Mouse (Mus musculus): ENCODE measurements around the gene Aqp6. TPM values are rescaled to one million over a fixed set of nuclear protein-coding genes. Genes with fewer than 3 reads are reported as not detected.

The Aqp6 gene
- total and polyA plus RNA-seq, 3 experiments: not detected

DNA sequence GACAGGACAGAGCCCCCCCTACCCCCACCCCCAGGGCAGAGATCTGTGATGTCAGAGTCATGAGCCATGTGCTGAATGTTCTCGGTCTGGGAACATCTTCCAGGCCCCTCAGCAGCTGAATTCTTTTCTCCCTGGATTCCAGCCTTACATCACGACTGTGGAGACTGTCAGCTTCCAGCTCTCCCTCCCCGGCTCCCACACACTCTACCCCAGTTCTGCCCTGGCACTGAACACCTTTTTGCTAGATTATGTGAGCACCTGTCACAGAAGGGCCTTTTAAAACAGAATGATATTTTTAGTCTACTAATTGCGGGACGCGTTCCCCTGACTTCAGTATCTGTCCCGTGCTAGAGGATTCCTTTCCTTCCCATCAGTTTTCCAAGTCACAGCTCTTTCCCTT, 10.4 kb downstream of the Aqp6 start:
- Histone ChIP-seq H3K4me3 (ENCODE audit: low read depth, low read length) (no peak overlapping the region), H3K4me1 (ENCODE audit: insufficient read depth, low read depth, low read length) (peaks cover 22% of the 10 kb centered on the region), H3K9me3 (replicated peaks) (peaks cover 3% of the 10 kb centered on the region), H3K27me3 (ENCODE audit: insufficient read depth, low read length) (peaks cover 67% of the 10 kb centered on the region), H3K36me3 (replicated peaks) (no peaks in the 10 kb centered on the region)
- ATAC-seq (ENCODE audit: extremely low read depth, insufficient number of reproducible peaks, low FRiP score, poor library complexity, severe bottlenecking) (no peak), DNase-seq (ENCODE audit: low spot score) (no peak)
- no peak for TF ChIP-seq GATA2 (IDR thresholded peaks at IDR 0.05; ENCODE audit: borderline replicate concordance, low read depth, low read length)
- TF ChIP-seq CTCF (IDR thresholded peaks at IDR 0.05; ENCODE audit: low read depth, low read length): no peak
- no peak for TF ChIP-seq TAL1 (conservative IDR thresholded peaks at IDR 0.05; ENCODE audit: low read depth, low read length)
- no peak for TF ChIP-seq GATA1 (IDR thresholded peaks at IDR 0.05; ENCODE audit: borderline replicate concordance, low read length)
- TF ChIP-seq POLR2AphosphoS5 (IDR thresholded peaks at IDR 0.05; ENCODE audit: insufficient replicate concordance, low read depth, low read length): no peak

DNA sequence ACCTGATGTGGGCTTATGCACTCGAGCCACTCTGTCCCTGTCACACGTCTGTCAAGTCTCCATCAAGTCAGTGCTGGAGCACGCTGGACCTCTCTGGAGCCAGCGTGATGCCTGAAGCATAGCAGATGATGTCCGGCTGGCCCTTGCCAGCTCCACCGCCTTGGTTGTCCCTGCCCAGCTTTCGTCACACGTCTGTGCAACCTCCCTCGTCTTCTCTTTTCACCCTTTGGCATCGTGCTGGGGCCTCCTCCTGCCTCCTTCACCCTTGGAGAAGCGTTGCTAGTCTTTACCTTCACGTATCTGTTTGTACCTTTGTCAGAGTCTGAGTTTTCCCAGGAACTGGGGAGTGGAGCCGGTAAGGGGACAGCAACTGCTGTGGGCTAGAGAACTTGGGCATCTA, 13.1 kb downstream of the Aqp6 start:
- peaks cover 46% of the 10 kb centered on the region for H3K27me3 ChIP-seq (ENCODE audit: insufficient read depth, low read length)
- no peak overlapping the region for H3K4me3 ChIP-seq (ENCODE audit: low read depth, low read length)
- no peak for ATAC-seq (ENCODE audit: extremely low read depth, insufficient number of reproducible peaks, low FRiP score, poor library complexity, severe bottlenecking)
- peaks cover 3% of the 10 kb centered on the region for H3K36me3 ChIP-seq (replicated peaks)
- H3K9me3 ChIP-seq (replicated peaks): peaks cover 3% of the 10 kb centered on the region
- H3K4me1 ChIP-seq (ENCODE audit: insufficient read depth, low read depth, low read length): peaks cover 8% of the 10 kb centered on the region; the same call in 1 of the 2 replicates
- TF ChIP-seq GATA2 (IDR thresholded peaks at IDR 0.05; ENCODE audit: borderline replicate concordance, low read depth, low read length) (no peak), GATA1 (IDR thresholded peaks at IDR 0.05; ENCODE audit: borderline replicate concordance, low read length) (no peak), TAL1 (conservative IDR thresholded peaks at IDR 0.05; ENCODE audit: low read depth, low read length) (no peak)
- no peak for DNase-seq (ENCODE audit: low spot score)

DNA sequence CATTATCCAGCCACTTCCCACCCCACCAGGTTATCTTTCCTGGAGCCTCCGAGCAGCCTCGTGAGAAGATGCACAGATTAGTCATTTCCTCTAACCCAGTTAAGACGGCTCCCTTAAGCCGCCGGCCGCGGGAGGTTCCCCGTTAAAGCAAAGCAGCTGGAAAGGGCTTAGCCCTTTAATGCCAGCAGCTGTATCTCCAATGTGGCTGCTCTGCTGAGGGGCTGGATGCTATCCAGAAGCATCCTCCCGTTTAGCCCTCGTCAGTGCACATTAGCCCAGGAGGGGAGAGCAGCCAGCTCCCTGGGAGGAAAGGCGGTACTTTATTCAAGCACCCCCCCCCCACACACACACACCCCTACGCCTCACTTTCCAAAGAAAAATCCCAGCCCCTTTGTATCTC, 13.6 kb downstream of the Aqp6 start:
- Histone ChIP-seq H3K36me3 (replicated peaks) (peaks cover 8% of the 10 kb centered on the region), H3K9me3 (replicated peaks) (peaks cover 3% of the 10 kb centered on the region), H3K4me1 (ENCODE audit: insufficient read depth, low read depth, low read length) (peaks cover 8% of the 10 kb centered on the region; the same call in 1 of the 2 replicates), H3K27me3 (ENCODE audit: insufficient read depth, low read length) (peaks cover 44% of the 10 kb centered on the region), H3K4me3 (ENCODE audit: low read depth, low read length) (no peak overlapping the region)
- DNase-seq (ENCODE audit: low spot score) (no peak), ATAC-seq (ENCODE audit: extremely low read depth, insufficient number of reproducible peaks, low FRiP score, poor library complexity, severe bottlenecking) (no peak)
- TF ChIP-seq CTCF (IDR thresholded peaks at IDR 0.05; ENCODE audit: low read depth, low read length) (no peak), GATA1 (IDR thresholded peaks at IDR 0.05; ENCODE audit: borderline replicate concordance, low read length) (no peak), TAL1 (conservative IDR thresholded peaks at IDR 0.05; ENCODE audit: low read depth, low read length) (no peak)

GRCm38 (mm10) chr15:99615246-99615645, 14.0 kb downstream of the Aqp6 start:
- no peak overlapping the region for H3K4me3 ChIP-seq (ENCODE audit: low read depth, low read length)
- H3K27me3 ChIP-seq (ENCODE audit: insufficient read depth, low read length): peaks cover 40% of the 10 kb centered on the region
- ATAC-seq (ENCODE audit: extremely low read depth, insufficient number of reproducible peaks, low FRiP score, poor library complexity, severe bottlenecking) (no peak), DNase-seq (ENCODE audit: low spot score) (no peak)
- H3K9me3 ChIP-seq (replicated peaks): peaks cover 3% of the 10 kb centered on the region
- H3K36me3 ChIP-seq (replicated peaks): peaks cover 12% of the 10 kb centered on the region
- peaks cover 4% of the 10 kb centered on the region; the same call in 1 of the 2 replicates for H3K4me1 ChIP-seq (ENCODE audit: insufficient read depth, low read depth, low read length)
- TF ChIP-seq CTCF (IDR thresholded peaks at IDR 0.05; ENCODE audit: low read depth, low read length) (no peak), GATA1 (IDR thresholded peaks at IDR 0.05; ENCODE audit: borderline replicate concordance, low read length) (no peak)

- no peaks in the 10 kb centered on the region for H3K9me3 ChIP-seq (replicated peaks)
- no peak overlapping the region for H3K4me3 ChIP-seq (ENCODE audit: low read depth, low read length)
- no peaks in the 10 kb centered on the region for H3K4me1 ChIP-seq (ENCODE audit: insufficient read depth, low read depth, low read length)
- TF ChIP-seq GATA2 (IDR thresholded peaks at IDR 0.05; ENCODE audit: borderline replicate concordance, low read depth, low read length) (no peak), GATA1 (IDR thresholded peaks at IDR 0.05; ENCODE audit: borderline replicate concordance, low read length) (no peak), CTCF (IDR thresholded peaks at IDR 0.05; ENCODE audit: low read depth, low read length) (no peak), TAL1 (conservative IDR thresholded peaks at IDR 0.05; ENCODE audit: low read depth, low read length) (no peak), POLR2AphosphoS5 (IDR thresholded peaks at IDR 0.05; ENCODE audit: insufficient replicate concordance, low read depth, low read length) (no peak)
- no peak for ATAC-seq (ENCODE audit: extremely low read depth, insufficient number of reproducible peaks, low FRiP score, poor library complexity, severe bottlenecking)
- no peak for DNase-seq (ENCODE audit: low spot score)
- H3K36me3 ChIP-seq (replicated peaks): peaks cover 44% of the 10 kb centered on the region
- H3K27me3 ChIP-seq (ENCODE audit: insufficient read depth, low read length): peaks cover 20% of the 10 kb centered on the region
These were observed 17.4 kb downstream of the Aqp6 start for GRCm38 (mm10) chr15:99618595-99618994.

DNA sequence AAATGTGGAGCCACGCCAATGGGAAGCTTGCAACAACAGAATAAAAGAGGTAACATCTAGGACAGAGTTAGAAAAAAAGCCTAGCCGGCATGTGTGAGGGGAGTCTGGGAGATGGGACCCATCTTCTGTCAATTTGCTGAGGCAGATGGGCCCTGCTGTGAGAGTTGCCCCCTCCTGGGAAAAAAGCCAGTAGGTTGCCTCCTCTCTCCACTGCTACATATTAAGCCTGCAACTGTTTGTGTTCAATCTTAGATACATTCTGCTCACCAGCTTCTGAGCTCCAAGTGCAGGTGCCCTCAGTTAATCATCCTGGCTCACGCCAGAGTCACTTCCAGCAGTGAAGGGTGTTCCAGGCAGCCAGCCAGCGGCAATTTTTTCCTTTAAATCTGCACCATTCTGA, 18.6 kb downstream of the Aqp6 start:
- Histone ChIP-seq H3K9me3 (replicated peaks) (no peaks in the 10 kb centered on the region), H3K27me3 (ENCODE audit: insufficient read depth, low read length) (peaks cover 8% of the 10 kb centered on the region; the same call in 1 of the 2 replicates), H3K4me1 (ENCODE audit: insufficient read depth, low read depth, low read length) (no peaks in the 10 kb centered on the region), H3K4me3 (ENCODE audit: low read depth, low read length) (no peak overlapping the region), H3K36me3 (replicated peaks) (peaks cover 56% of the 10 kb centered on the region)
- TF ChIP-seq TAL1 (conservative IDR thresholded peaks at IDR 0.05; ENCODE audit: low read depth, low read length): no peak
- TF ChIP-seq GATA1 (IDR thresholded peaks at IDR 0.05; ENCODE audit: borderline replicate concordance, low read length): no peak
- no peak for TF ChIP-seq GATA2 (IDR thresholded peaks at IDR 0.05; ENCODE audit: borderline replicate concordance, low read depth, low read length)
- no peak for TF ChIP-seq POLR2AphosphoS5 (IDR thresholded peaks at IDR 0.05; ENCODE audit: insufficient replicate concordance, low read depth, low read length)
- no peak for TF ChIP-seq CTCF (IDR thresholded peaks at IDR 0.05; ENCODE audit: low read depth, low read length)
- DNase-seq (ENCODE audit: low spot score) (no peak), ATAC-seq (ENCODE audit: extremely low read depth, insufficient number of reproducible peaks, low FRiP score, poor library complexity, severe bottlenecking) (no peak)

DNA sequence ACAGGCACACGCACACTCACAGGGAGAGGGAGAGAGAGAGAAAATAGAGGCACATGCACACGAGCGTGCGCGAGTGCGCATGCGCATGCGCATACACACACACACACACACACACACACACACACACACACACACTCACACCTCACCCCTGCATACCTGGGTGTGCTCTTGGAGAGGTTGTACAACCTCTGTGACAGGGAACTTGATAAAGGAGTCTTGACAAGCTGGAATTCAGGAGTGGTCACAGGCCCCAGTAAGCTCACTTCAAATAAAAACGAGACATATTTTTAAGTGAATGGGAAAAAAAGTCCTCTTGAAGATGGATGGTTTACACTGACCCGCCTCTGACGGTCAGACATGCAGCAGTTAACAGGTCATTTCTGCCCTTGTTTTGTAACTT, 20.9 kb downstream of the Aqp6 start:
- no peaks in the 10 kb centered on the region for H3K27me3 ChIP-seq (ENCODE audit: insufficient read depth, low read length)
- no peak for TF ChIP-seq GATA1 (IDR thresholded peaks at IDR 0.05; ENCODE audit: borderline replicate concordance, low read length)
- no peak for TF ChIP-seq GATA2 (IDR thresholded peaks at IDR 0.05; ENCODE audit: borderline replicate concordance, low read depth, low read length)
- TF ChIP-seq TAL1 (conservative IDR thresholded peaks at IDR 0.05; ENCODE audit: low read depth, low read length): no peak
- TF ChIP-seq POLR2AphosphoS5 (IDR thresholded peaks at IDR 0.05; ENCODE audit: insufficient replicate concordance, low read depth, low read length): no peak
- no peak for TF ChIP-seq CTCF (IDR thresholded peaks at IDR 0.05; ENCODE audit: low read depth, low read length)
- H3K36me3 ChIP-seq (replicated peaks): peaks cover 79% of the 10 kb centered on the region
- ATAC-seq (ENCODE audit: extremely low read depth, insufficient number of reproducible peaks, low FRiP score, poor library complexity, severe bottlenecking) (no peak), DNase-seq (ENCODE audit: low spot score) (no peak)
- no peaks in the 10 kb centered on the region for H3K9me3 ChIP-seq (replicated peaks)
- no peaks in the 10 kb centered on the region for H3K4me1 ChIP-seq (ENCODE audit: insufficient read depth, low read depth, low read length)
- no peak overlapping the region for H3K4me3 ChIP-seq (ENCODE audit: low read depth, low read length)

Measured in G1E (cell line).